Mouse (Mus musculus): ENCODE data around the gene Gm20388.

DNA sequence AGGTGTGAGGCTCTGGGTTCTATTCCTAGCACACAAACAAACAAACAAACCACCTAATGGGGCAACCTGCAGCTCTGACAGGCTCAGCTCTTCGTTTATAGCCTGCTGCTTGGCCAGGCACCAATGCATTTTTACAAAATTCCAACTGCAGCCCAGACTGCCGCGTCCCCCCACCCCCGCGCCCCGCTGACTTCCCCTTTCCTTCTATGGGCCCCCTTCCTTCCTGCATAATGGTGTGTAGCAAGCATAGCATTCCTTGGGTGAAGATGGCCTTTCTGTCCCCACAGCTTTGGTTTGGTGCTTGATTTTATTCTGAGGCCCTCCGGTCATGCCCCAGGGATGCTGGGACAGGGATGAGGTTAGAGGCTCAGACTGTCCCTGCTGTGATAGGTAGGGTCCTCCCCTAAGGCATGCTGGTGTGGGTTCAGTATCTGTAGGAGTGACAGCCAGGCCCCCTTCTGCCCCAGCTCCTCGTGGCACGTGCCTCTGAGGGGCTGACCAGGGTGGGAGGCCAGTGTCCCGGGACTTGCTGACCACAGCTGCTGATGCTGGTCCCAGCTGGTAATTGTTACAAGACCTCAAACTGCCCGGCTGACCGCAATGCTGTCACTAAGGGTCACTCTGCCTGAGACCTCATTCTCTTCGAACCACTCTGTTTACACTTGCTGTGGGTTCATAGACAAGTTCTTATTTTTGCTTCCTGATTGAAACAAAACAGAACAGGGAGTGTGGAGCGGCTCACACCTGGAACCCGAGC lies 103.8 kb downstream of the Gm20388 start:
- TF ChIP-seq POLR2A (IDR thresholded peaks at IDR 0.05; ENCODE audit: insufficient read depth, low read length) (no peak), CTCF (IDR thresholded peaks at IDR 0.05; ENCODE audit: low read depth, low read length) (no peak)

All from ES-Bruce4 (cell line).